Mouse (Mus musculus) heart, adult 2 months (tissue): Measurements from ENCODE around the gene Tjp1. TPM values are rescaled to one million over a fixed set of nuclear protein-coding genes. Genes with fewer than 3 reads are reported as not detected.

ENCODE experiments used
- DNase-seq, 2 experiments: peaks; one replicate each; pipeline ENCODE4 v3.0.0; 2021
- H3K27ac ChIP-seq: fragments of 200-600 bp; 2 replicates; pipeline ENCODE4 v1.8.1; 2022
- H3K27me3 ChIP-seq: fragments of 200-500 bp; 2 replicates; pipeline ENCODE4 v1.6.1; 2012; ENCODE audit warnings: mild to moderate bottlenecking, low read length, inconsistent platforms, mixed read lengths; ENCODE audit not compliant: control insufficient read depth, insufficient read depth
- H3K36me3 ChIP-seq: fragments of 200-500 bp; 2 replicates; pipeline ENCODE4 v1.6.1; 2012; ENCODE audit warnings: low read length, inconsistent platforms; ENCODE audit not compliant: control insufficient read depth, insufficient read depth
- H3K4me1 ChIP-seq: fragments of 200-500 bp; 2 replicates; pipeline ENCODE4 v1.6.1; 2011; ENCODE audit warnings: low read length; ENCODE audit not compliant: control insufficient read depth, insufficient read depth
- H3K4me3 ChIP-seq: fragments of 200-600 bp; 2 replicates; pipeline ENCODE4 v1.8.1; 2022
- H3K79me2 ChIP-seq: fragments of 200-500 bp; replicated peaks from 2 replicates; pipeline ENCODE4 v1.6.1; 2012; ENCODE audit warnings: mild to moderate bottlenecking, inconsistent platforms, low read length, moderate library complexity, mixed read lengths; ENCODE audit not compliant: control insufficient read depth, insufficient read depth
- H3K9ac ChIP-seq: fragments of 200-500 bp; 2 replicates; pipeline ENCODE4 v1.6.1; 2012; ENCODE audit warnings: low read depth, mild to moderate bottlenecking, control low read depth, inconsistent platforms, low read length, mixed read lengths
- CTCF ChIP-seq: fragments of 200-600 bp; IDR thresholded peaks from 2 replicates; pipeline ENCODE4 v1.8.1; 2022; ENCODE audit warnings: antibody characterized with exemption, mild to moderate bottlenecking, moderate library complexity
- EP300 ChIP-seq: fragments of 200-500 bp; IDR thresholded peaks from 2 replicates; pipeline ENCODE4 v1.6.1; 2011; ENCODE audit warnings: low read depth, low read length, control low read depth; ENCODE audit not compliant: insufficient read depth
- POLR2A ChIP-seq: fragments of 200-500 bp; IDR thresholded peaks from 2 replicates; pipeline ENCODE4 v1.6.1; 2011; ENCODE audit warnings: mild to moderate bottlenecking, low read depth, low read length, control low read depth; ENCODE audit not compliant: insufficient read depth
- whole genome bisulfite sequencing: fragments of 180-500 bp; shearing (Covaris S2); methylation state at CpG from one replicate; pipeline ENCODE4 v1.1.7; 2018; 5-methylcytosine and 5-hydroxymethylcytosine counted together
- intact Hi-C: fragments of 180-260 bp; cut with DNase I; formaldehyde crosslinking; loops from one replicate; pipeline ENCODE4 v1.15.1; 2025
- polyA plus RNA-seq: library from polyadenylated mRNA; depleted of rRNA; stranded (reverse); fragments of >200 nt; gene quantifications from 2 replicates; pipeline ENCODE4 v1.2.3, GENCODE M21; 2012
- total RNA-seq, 2 experiments: library from RNA; stranded (reverse); gene quantifications; 2 replicates each; pipeline ENCODE4 v1.2.3; 2021

Gene Tjp1
- total and polyA plus RNA-seq, 3 experiments = 21.7 to 99.7 (median 87.9) TPM

GRCm38 (mm10) chr7:65369101-65369500, 158.5 kb downstream of the Tjp1 start:
- peaks cover 20% of the 10 kb centered on the region for H3K4me1 ChIP-seq
- H3K27me3 ChIP-seq = no peaks in the 10 kb centered on the region
- peak overlapping the region; percentile 82 for H3K4me3 ChIP-seq
- TF ChIP-seq EP300 = no peak
- no peak for TF ChIP-seq CTCF
- no peak for TF ChIP-seq POLR2A
- peaks cover 30% of the 10 kb centered on the region for H3K36me3 ChIP-seq
- 4% methylated on average over 5 of the region's 5 CpGs for WGBS
- H3K9ac ChIP-seq = peak overlapping the region; percentile 88
- H3K79me2 ChIP-seq = peaks cover 9% of the 10 kb centered on the region
- H3K27ac ChIP-seq = peak overlapping the region; percentile 99
- intact Hi-C loops = loop anchor here (5.0 kb wide), 1 partner anchor 47 kb away; no protein-coding TSS in a partner anchor
- no peak for DNase-seq

- H3K4me1 ChIP-seq = peaks cover 25% of the 10 kb centered on the region
- H3K79me2 ChIP-seq = peaks cover 11% of the 10 kb centered on the region
- intact Hi-C loops = loop anchor here (5.0 kb wide), 1 partner anchor 45 kb away; no protein-coding TSS in a partner anchor
- DNase-seq = no peak
- peaks cover 38% of the 10 kb centered on the region for H3K36me3 ChIP-seq
- 32% methylated on average over 16 of the region's 16 CpGs for WGBS
- H3K9ac ChIP-seq = peak overlapping the region; percentile 52; the same call in 1 of the 2 replicates
- peak overlapping the region; percentile 82 for H3K4me3 ChIP-seq
- H3K27me3 ChIP-seq = no peaks in the 10 kb centered on the region
- H3K27ac ChIP-seq = peak overlapping the region; percentile 99
- TF ChIP-seq CTCF = no peak
- no peak for TF ChIP-seq POLR2A
- TF ChIP-seq EP300 = no peak
Observed at GRCm38 (mm10) chr7:65367386-65368245, 160.0 kb downstream of the Tjp1 start.

- H3K4me1 ChIP-seq = peaks cover 26% of the 10 kb centered on the region
- no peaks in the 10 kb centered on the region for H3K27me3 ChIP-seq
- WGBS = 4% methylated on average over 1 of the region's 1 CpGs
- H3K4me3 ChIP-seq = no peak overlapping the region
- TF ChIP-seq POLR2A = no peak
- no peak for TF ChIP-seq CTCF
- TF ChIP-seq EP300 = peak; percentile 78
- intact Hi-C loops = loop anchor here (5.0 kb wide), 1 partner anchor 44 kb away; no protein-coding TSS in a partner anchor
- DNase-seq = peak in 1 of 2 experiments; percentile 29
- H3K79me2 ChIP-seq = peaks cover 12% of the 10 kb centered on the region
- H3K9ac ChIP-seq = no peak overlapping the region
- H3K27ac ChIP-seq = no peak overlapping the region
- peaks cover 38% of the 10 kb centered on the region for H3K36me3 ChIP-seq
Observed at GRCm38 (mm10) chr7:65366153-65366552, 161.4 kb downstream of the Tjp1 start.

GRCm38 (mm10) chr7:65365560-65365959, 162.0 kb downstream of the Tjp1 start:
- intact Hi-C loops = loop anchor here (5.0 kb wide), 1 partner anchor 43 kb away; no protein-coding TSS in a partner anchor
- Histone ChIP-seq H3K4me3 (no peak overlapping the region), H3K79me2 (peaks cover 12% of the 10 kb centered on the region), H3K27ac (no peak overlapping the region), H3K4me1 (peaks cover 26% of the 10 kb centered on the region), H3K36me3 (peaks cover 42% of the 10 kb centered on the region), H3K27me3 (no peaks in the 10 kb centered on the region), H3K9ac (no peak overlapping the region)
- no peak for TF ChIP-seq POLR2A
- TF ChIP-seq CTCF = no peak
- TF ChIP-seq EP300 = no peak
- no peak for DNase-seq
- WGBS = 69% methylated on average over 4 of the region's 4 CpGs

GRCm38 (mm10) chr7:65360278-65360677, 167.3 kb downstream of the Tjp1 start:
- Histone ChIP-seq H3K36me3 (peaks cover 52% of the 10 kb centered on the region), H3K27ac (no peak overlapping the region), H3K4me1 (peaks cover 36% of the 10 kb centered on the region), H3K4me3 (no peak overlapping the region), H3K27me3 (no peaks in the 10 kb centered on the region), H3K9ac (no peak overlapping the region), H3K79me2 (peaks cover 5% of the 10 kb centered on the region)
- no peak for TF ChIP-seq CTCF
- no peak for TF ChIP-seq POLR2A
- TF ChIP-seq EP300 = no peak
- no peak for DNase-seq
- intact Hi-C loops = no loop called here
- 42% methylated on average over 3 of the region's 3 CpGs for WGBS

- 37% methylated on average over 8 of the region's 8 CpGs for WGBS
- H3K79me2 ChIP-seq = peaks cover 5% of the 10 kb centered on the region
Observed at GRCm38 (mm10) chr7:65359774-65360173, 167.8 kb downstream of the Tjp1 start.

More at GRCm38 (mm10) chr7:65359774-65360173, 167.8 kb downstream of the Tjp1 start:
- intact Hi-C loops = no loop called here
- H3K4me3 ChIP-seq = no peak overlapping the region
- peaks cover 56% of the 10 kb centered on the region for H3K36me3 ChIP-seq
- H3K27me3 ChIP-seq = no peaks in the 10 kb centered on the region
- H3K27ac ChIP-seq = no peak overlapping the region
- no peak for TF ChIP-seq CTCF
- TF ChIP-seq EP300 = no peak
- TF ChIP-seq POLR2A = no peak
- H3K4me1 ChIP-seq = peaks cover 37% of the 10 kb centered on the region
- no peak overlapping the region for H3K9ac ChIP-seq
- DNase-seq = peak in 1 of 2 experiments; percentile 48
